Mouse (Mus musculus) embryonic fibroblast, embryonic 13.5 days (primary cell): ENCODE measurements around the gene Ccr5.

Experiments used
- CTCF ChIP-seq: IDR thresholded peaks from 2 replicates; pipeline ENCODE4 v1.5.1; 2011; ENCODE audit warnings: mild to moderate bottlenecking, control low read depth, low read length, moderate library complexity, borderline replicate concordance; ENCODE audit not compliant: insufficient read depth
- POLR2A ChIP-seq: IDR thresholded peaks from 2 replicates; pipeline ENCODE4 v1.6.1; 2011; ENCODE audit warnings: low read depth, mild to moderate bottlenecking, control low read depth, low read length, moderate library complexity

GRCm38 (mm10) chr9:124111997-124112396, 9.3 kb upstream of the Ccr5 start:
- no peak for TF ChIP-seq CTCF
- TF ChIP-seq POLR2A, result no peak
